22 mouse cellular contexts compared by ENCODE assay signal in the genomic region with DNA sequence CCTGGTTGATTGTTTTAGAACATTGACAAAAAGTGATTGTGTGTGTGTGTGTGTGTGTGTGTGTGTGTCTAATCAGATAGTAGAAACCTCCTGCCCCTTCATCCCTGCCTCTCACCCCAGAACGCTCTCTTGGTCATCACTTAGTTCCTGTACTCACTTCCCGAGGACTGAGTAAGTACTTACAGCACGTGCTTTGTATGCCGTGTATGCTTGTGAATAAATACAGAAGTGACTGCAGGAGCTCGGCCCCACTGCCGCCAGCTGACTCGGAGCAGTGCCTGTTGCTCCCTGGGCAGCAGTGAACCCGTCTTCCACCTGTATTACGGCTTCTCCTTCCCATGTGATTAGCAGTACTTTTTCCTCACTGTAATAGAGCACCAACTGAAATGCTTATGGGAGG. TPM values are rescaled to one million over a fixed set of nuclear protein-coding genes. Genes with fewer than 3 reads are reported as not detected.
"Had no signal": no experiment of that assay in that cellular context is flagged by ENCODE, and none has a peak within 500 bp of the region (broad histone marks: within the 10 kb centered on the region; RNA-seq: fewer than 3 reads in every experiment).

No protein-coding gene starts in this region.

- H3K9ac ChIP-seq: limb, embryonic 13.5 days; liver, embryonic 15.5 days; midbrain, embryonic 13.5 days had no signal

- H3K4me3 ChIP-seq: limb, embryonic 10.5 days; limb, embryonic 13.5 days; liver, embryonic 15.5 days; megakaryocyte, embryonic 14.5 days; midbrain, embryonic 10.5 days; midbrain, embryonic 13.5 days; myocyte had no signal

- H3K27ac ChIP-seq: limb, embryonic 10.5 days; limb, embryonic 13.5 days; liver, embryonic 15.5 days; midbrain, embryonic 10.5 days; midbrain, embryonic 13.5 days; stomach, postnatal 0 days had no signal

- DNase-seq: kidney, adult 18-20 months; kidney, adult 9 months; kidney, postnatal 14 days; kidney, postnatal 4 days; lung, adult 2 months; lung, postnatal 14 days; lung, postnatal 4 days; right cerebral cortex, adult 18-20 months; right cerebral cortex, postnatal 14 days; right cerebral cortex, postnatal 4 days; thymus, adult 2 months; thymus, postnatal 14 days had no signal

- H3K27me3 ChIP-seq: limb, embryonic 13.5 days; liver, embryonic 15.5 days; megakaryocyte, embryonic 14.5 days; midbrain, embryonic 13.5 days had no signal

- H3K9me3 ChIP-seq: limb, embryonic 10.5 days; limb, embryonic 13.5 days; liver, embryonic 15.5 days; megakaryocyte, embryonic 14.5 days; midbrain, embryonic 10.5 days; midbrain, embryonic 13.5 days had no signal

- ATAC-seq: midbrain, embryonic 13.5 days; midbrain, embryonic 16.5 days had no signal

- H3K4me1 ChIP-seq: limb, embryonic 10.5 days; limb, embryonic 13.5 days; liver, embryonic 15.5 days; megakaryocyte, embryonic 14.5 days; midbrain, embryonic 10.5 days; midbrain, embryonic 13.5 days had no signal

- H3K4me2 ChIP-seq: limb, embryonic 13.5 days; liver, embryonic 15.5 days; midbrain, embryonic 13.5 days had no signal

RNA-seq across cellular contexts. Expression of gene Mansc4, which starts 34.4 kb away (rescaled TPM):
- total RNA-seq: monocyte, adult 5-6 weeks had no signal
